Mouse (Mus musculus): Measurements from ENCODE around the gene Pde11a. TPM values are rescaled to one million over a fixed set of nuclear protein-coding genes. Genes with fewer than 3 reads are reported as not detected.

Gene Pde11a
- polyA plus RNA-seq, 1 experiment = not detected

DNA sequence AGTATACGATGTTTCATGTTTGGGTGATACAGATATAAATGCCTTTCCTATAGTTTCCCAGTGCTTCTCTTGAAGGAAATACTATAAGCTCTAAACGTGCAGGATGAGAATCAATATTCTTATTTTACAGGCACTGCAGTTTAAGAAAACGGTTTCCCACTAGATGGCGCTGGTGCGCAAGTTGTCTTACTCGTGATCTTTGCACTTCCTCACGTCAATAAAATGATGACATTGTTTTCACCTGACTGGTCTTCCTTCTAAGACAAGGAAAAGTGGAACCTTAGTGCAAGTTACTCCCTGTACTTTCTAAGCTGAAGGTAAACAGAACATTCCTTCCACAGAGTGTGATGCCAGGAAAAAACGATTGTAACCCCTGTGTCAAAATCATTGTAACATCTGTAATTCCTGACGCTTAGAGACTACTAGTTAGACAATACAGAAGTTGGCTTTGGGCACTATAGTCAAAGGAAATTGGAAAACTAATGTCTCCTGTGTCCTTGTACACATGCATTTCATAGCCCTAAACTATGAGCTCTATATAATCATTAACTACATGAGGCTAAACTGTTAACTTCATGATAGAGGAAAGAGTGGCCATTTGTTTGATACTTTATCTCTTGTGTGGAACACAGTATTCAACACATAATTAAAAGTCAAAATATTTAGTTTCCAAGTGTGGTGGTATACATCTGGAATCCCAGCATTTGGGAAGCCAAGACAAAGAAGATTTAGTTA lies 28.8 kb upstream of the Pde11a start:
- Histone ChIP-seq H3K4me3 (replicated peaks; ENCODE audit: extremely low read depth, low read depth, low read length) (no peak overlapping the region), H3K4me1 (ENCODE audit: control insufficient read depth, insufficient read depth, low read length) (peaks cover 3% of the 10 kb centered on the region; the same call in 1 of the 2 replicates)
- DNase-seq = peak; percentile 80
- TF ChIP-seq POLR2A (IDR thresholded peaks at IDR 0.05; ENCODE audit: borderline replicate concordance, extremely low read depth, low read depth, low read length) (no peak), CTCF (IDR thresholded peaks at IDR 0.05; ENCODE audit: insufficient read depth, low read length) (peak; percentile 56)
- 10% methylated on average over 9 of the region's 9 CpGs for whole genome bisulfite sequencing

DNA sequence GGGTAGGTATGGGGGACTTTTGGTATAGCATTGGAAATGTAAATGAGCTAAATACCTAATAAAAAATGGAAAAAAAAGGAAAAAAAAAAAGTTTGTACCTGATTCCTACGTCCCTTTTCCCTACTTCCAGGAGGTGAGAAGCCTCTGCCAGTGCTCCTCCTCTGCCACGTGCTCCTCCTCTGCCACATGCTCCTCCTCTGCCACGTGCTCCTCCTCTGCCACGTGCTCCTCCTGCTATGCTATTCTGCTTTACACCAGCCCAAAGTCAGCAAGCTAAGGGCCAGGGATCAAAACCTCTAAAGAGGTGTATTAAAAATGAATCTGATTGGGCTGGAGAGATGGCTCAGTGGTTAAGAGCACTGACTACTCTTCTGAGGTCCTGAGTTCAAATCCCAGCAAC lies 27.2 kb upstream of the Pde11a start:
- Histone ChIP-seq H3K4me1 (ENCODE audit: control insufficient read depth, insufficient read depth, low read length) (peaks cover under 1% of the 10 kb centered on the region; the same call in 1 of the 2 replicates), H3K4me3 (replicated peaks; ENCODE audit: extremely low read depth, low read depth, low read length) (no peak overlapping the region)
- DNase-seq = no peak
- WGBS = 73% methylated on average over 4 of the region's 4 CpGs
- TF ChIP-seq CTCF (IDR thresholded peaks at IDR 0.05; ENCODE audit: insufficient read depth, low read length) (no peak), POLR2A (IDR thresholded peaks at IDR 0.05; ENCODE audit: borderline replicate concordance, extremely low read depth, low read depth, low read length) (no peak)

DNA sequence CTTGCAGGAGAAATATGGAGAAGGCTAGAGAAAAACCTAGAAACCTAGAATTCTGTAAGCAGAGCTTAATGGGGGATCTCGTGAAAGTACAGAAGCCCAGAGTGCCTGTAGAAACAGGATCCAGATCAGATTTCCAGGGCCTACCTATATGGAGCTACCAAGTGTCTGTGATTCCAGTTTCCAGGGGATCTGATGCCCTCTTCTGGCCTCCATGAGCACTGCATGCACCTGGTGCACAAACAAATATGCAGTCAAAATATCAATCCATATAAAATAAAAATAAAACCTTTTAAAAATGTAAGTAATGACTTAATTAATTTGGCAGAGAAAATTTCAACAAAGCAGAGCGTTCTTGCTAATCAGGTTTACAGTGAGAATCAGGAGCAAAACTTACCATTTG lies 23.5 kb upstream of the Pde11a start:
- DNase-seq = no peak
- Histone ChIP-seq H3K4me1 (ENCODE audit: control insufficient read depth, insufficient read depth, low read length) (no peaks in the 10 kb centered on the region), H3K4me3 (replicated peaks; ENCODE audit: extremely low read depth, low read depth, low read length) (no peak overlapping the region)
- 55% methylated on average over 2 of the region's 2 CpGs for WGBS
- no peak for TF ChIP-seq POLR2A (IDR thresholded peaks at IDR 0.05; ENCODE audit: borderline replicate concordance, extremely low read depth, low read depth, low read length)
- TF ChIP-seq CTCF (IDR thresholded peaks at IDR 0.05; ENCODE audit: insufficient read depth, low read length) = 0 out of 2 replicates have a peak, but pooled peaks have one; percentile 21

DNA sequence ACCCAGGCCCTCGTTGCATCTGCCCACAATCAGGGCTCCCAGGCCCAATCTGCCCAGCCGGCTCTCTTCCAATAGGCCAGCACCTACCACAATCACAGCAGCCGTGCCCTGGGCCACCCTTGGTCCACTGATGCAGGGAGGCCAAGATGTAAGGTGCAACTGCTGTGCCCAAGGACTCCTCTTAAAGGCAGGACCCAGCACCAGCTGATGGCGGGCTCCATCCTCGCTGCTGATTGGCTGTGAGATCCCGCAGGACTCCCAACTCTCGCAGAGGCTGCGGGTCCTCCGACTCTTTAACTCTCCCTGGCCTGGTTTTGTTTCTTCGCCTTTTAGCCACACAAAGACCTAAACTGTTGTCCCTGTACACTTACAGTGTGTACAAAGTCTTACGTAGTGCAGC lies 21.7 kb upstream of the Pde11a start, which contains the start of gene Cyct:
Cyct (minus strand) TSS at position 225 of the 400 bp plus-strand sequence.
- H3K4me1 ChIP-seq (ENCODE audit: control insufficient read depth, insufficient read depth, low read length) = no peaks in the 10 kb centered on the region
- no peak for TF ChIP-seq POLR2A (IDR thresholded peaks at IDR 0.05; ENCODE audit: borderline replicate concordance, extremely low read depth, low read depth, low read length)
- TF ChIP-seq CTCF (IDR thresholded peaks at IDR 0.05; ENCODE audit: insufficient read depth, low read length) = no peak
- WGBS = 84% methylated on average over 11 of the region's 11 CpGs
- DNase-seq = no peak
- no peak within 1 kb of the TSS for H3K4me3 ChIP-seq (replicated peaks; ENCODE audit: extremely low read depth, low read depth, low read length)

DNA sequence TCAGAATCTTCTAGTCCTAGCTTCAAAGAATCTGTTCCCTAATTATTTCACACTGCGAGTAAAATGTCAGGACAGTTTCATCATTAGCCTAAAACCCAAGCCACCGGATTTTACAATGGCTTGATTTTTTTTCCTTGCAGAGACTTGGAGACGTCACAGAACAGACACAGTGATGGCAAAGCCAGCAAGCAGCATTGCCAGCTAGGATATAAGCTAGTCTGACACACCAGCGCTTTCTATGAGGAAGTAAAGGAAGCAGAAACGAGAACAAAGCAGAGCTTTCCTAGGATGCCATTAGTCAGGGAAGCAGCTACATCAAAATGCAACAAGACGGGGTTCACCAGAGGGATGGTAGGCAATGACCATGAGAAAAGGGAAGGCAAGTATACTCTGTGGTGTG lies 9.3 kb upstream of the Pde11a start:
- TF ChIP-seq CTCF (IDR thresholded peaks at IDR 0.05; ENCODE audit: insufficient read depth, low read length) (no peak), POLR2A (IDR thresholded peaks at IDR 0.05; ENCODE audit: borderline replicate concordance, extremely low read depth, low read depth, low read length) (no peak)
- WGBS = 75% methylated on average over 6 of the region's 6 CpGs
- DNase-seq = no peak
- H3K4me1 ChIP-seq (ENCODE audit: control insufficient read depth, insufficient read depth, low read length) = no peaks in the 10 kb centered on the region
- H3K4me3 ChIP-seq (replicated peaks; ENCODE audit: extremely low read depth, low read depth, low read length) = no peak overlapping the region

DNA sequence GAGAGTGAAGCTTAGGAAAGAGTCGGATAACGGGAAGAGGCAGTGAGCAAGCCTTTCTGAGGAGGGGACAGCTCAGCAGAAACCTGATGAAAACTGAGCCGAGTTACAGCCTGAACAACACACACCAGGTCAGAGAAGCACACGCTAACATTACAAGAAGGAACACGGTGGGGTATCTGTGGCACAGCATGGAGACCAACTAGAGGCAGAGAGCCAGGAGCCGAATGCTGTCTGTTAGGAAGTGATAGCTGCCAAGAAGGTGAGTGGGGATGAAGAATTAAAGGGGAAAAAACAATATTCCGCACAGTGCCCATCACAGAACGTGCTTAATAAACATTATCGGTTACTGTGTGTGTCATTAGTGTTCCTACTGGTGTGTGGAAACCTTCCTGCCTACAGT lies 3.6 kb upstream of the Pde11a start:
- Histone ChIP-seq H3K4me1 (ENCODE audit: control insufficient read depth, insufficient read depth, low read length) (no peaks in the 10 kb centered on the region), H3K4me3 (replicated peaks; ENCODE audit: extremely low read depth, low read depth, low read length) (no peak overlapping the region)
- no peak for DNase-seq
- TF ChIP-seq POLR2A (IDR thresholded peaks at IDR 0.05; ENCODE audit: borderline replicate concordance, extremely low read depth, low read depth, low read length) = no peak
- TF ChIP-seq CTCF (IDR thresholded peaks at IDR 0.05; ENCODE audit: insufficient read depth, low read length) = no peak
- WGBS = 81% methylated on average over 9 of the region's 9 CpGs

DNA sequence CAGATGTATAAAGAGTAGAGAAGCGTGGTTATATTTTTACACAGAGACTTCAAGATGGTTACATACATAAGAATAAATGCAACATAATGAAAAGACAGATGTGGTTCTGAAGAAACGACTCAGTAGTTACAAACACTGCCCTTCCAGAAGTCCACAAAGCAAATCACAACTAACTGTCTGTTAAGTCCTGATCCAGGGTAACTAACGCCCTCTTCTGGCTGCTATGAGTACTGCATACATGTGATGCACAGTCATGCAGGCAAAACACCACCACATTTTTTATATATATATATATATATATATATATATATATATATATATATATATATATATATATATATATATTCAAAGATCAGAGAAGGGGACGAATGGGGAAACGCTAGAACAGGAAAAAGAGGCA lies 4.0 kb downstream of the Pde11a start:
- DNase-seq = no peak
- no peaks in the 10 kb centered on the region for H3K4me1 ChIP-seq (ENCODE audit: control insufficient read depth, insufficient read depth, low read length)
- H3K4me3 ChIP-seq (replicated peaks; ENCODE audit: extremely low read depth, low read depth, low read length) = no peak overlapping the region
- TF ChIP-seq POLR2A (IDR thresholded peaks at IDR 0.05; ENCODE audit: borderline replicate concordance, extremely low read depth, low read depth, low read length) (no peak), CTCF (IDR thresholded peaks at IDR 0.05; ENCODE audit: insufficient read depth, low read length) (no peak)
- 80% methylated on average over 5 of the region's 5 CpGs for WGBS

DNA sequence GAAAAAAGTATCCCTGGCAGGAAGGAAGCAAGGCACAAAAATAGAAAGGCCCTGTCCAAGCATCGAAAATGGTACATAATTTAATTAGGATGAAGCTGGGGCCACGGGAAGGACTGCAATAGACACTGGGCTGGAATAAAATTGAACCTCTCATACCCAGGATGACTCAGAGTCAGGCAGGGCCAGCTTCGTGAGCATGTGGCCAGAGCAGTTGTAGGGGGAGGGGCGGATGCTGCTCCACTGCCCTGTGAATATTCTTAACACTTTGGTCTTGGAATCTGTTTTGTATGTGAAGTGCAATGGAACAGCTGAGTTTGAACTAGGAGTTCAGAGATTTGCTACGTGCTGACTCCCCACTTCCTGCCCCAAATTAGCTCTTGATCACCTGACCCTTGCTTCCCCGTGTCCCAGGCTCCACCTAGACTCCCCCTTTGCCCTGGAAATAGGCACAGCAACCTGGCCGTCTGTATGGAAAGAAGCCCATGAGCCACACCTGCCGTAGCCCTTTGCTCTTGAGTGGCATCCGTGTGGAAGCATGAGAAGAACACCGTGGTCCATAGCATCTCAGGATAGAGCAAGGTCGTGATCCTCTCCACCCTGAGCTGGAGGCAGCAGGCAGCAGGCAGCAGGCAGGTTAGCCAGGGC lies 6.3 kb downstream of the Pde11a start:
- H3K4me1 ChIP-seq (ENCODE audit: control insufficient read depth, insufficient read depth, low read length) = no peaks in the 10 kb centered on the region
- 55% methylated on average over 11 of the region's 11 CpGs for WGBS
- TF ChIP-seq CTCF (IDR thresholded peaks at IDR 0.05; ENCODE audit: insufficient read depth, low read length) (no peak), POLR2A (IDR thresholded peaks at IDR 0.05; ENCODE audit: borderline replicate concordance, extremely low read depth, low read depth, low read length) (no peak)
- no peak for DNase-seq
- H3K4me3 ChIP-seq (replicated peaks; ENCODE audit: extremely low read depth, low read depth, low read length) = no peak overlapping the region

DNA sequence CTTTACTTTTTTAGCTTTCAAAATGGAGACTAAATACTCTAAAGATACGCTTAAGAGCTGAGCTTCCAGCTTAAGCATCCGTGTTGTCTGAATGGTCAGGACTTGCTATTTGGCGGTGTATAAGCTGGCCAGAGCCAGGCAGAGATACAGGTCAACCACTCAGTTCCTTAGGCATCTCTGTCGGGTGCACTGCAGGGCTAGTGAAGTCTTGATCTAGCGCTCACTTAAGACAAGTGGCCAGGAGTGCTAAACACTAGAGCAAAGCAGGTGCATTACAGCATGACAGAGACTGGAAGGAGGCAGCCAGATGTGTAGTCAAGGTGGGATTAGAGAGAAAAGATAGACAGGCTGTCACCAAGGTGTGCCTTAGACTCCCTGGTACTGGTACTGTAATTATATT lies 8.5 kb downstream of the Pde11a start:
- TF ChIP-seq POLR2A (IDR thresholded peaks at IDR 0.05; ENCODE audit: borderline replicate concordance, extremely low read depth, low read depth, low read length) = no peak
- TF ChIP-seq CTCF (IDR thresholded peaks at IDR 0.05; ENCODE audit: insufficient read depth, low read length) = no peak
- no peak overlapping the region for H3K4me3 ChIP-seq (replicated peaks; ENCODE audit: extremely low read depth, low read depth, low read length)
- H3K4me1 ChIP-seq (ENCODE audit: control insufficient read depth, insufficient read depth, low read length) = no peaks in the 10 kb centered on the region
- WGBS = 85% methylated on average over 5 of the region's 5 CpGs
- DNase-seq = no peak

DNA sequence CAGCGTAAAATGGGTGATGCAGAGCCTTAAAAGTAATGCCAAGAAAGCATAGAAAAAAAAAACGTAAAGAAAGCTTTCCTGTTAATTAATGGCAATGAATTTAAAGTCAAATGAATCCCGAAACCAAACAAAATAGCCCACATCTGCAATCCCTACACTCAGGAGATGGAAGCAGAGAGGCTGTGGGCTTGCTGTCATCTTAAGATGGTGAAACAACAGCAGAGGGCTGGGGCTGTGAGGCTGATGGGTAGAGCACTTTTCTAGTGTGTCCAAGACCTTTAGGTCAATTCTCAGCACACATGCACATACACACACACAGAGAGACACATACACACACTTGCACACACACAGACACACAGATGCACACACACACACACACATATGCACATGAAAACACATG lies 12.4 kb downstream of the Pde11a start:
- Histone ChIP-seq H3K4me1 (ENCODE audit: control insufficient read depth, insufficient read depth, low read length) (no peaks in the 10 kb centered on the region), H3K4me3 (replicated peaks; ENCODE audit: extremely low read depth, low read depth, low read length) (no peak overlapping the region)
- DNase-seq = no peak
- TF ChIP-seq POLR2A (IDR thresholded peaks at IDR 0.05; ENCODE audit: borderline replicate concordance, extremely low read depth, low read depth, low read length) = no peak
- no peak for TF ChIP-seq CTCF (IDR thresholded peaks at IDR 0.05; ENCODE audit: insufficient read depth, low read length)
- 78% methylated on average over 3 of the region's 3 CpGs for WGBS
